ENCODE assay signal across 8 mouse cellular contexts in genomic region chr11:70669582-70670345, GRCm38 (mm10). TPM values are rescaled to one million over a fixed set of nuclear protein-coding genes. Genes with fewer than 3 reads are reported as not detected.
DNase-seq lines count a peak whose midpoint lies in the region; ATAC-seq and TF ChIP-seq lines count a peak whose summit lies in the region.

No protein-coding gene starts in this region.

- H3K9ac ChIP-seq in forebrain, embryonic 11.5 days (ENCODE audit: low read length): peak overlapping the region; percentile 81
- peak overlapping the region; percentile 52 for H3K9ac ChIP-seq in heart, postnatal 0 days (replicated peaks; ENCODE audit: low read depth, low read length)
- peak overlapping the region; percentile 64 for H3K9ac ChIP-seq in neural tube, embryonic 14.5 days (replicated peaks; ENCODE audit: low read depth, low read length)

- peak; percentile 84 for DNase-seq in brain, adult 2 months (ENCODE audit: low read depth, low spot score)
- DNase-seq in forebrain, embryonic 11.5 days (ENCODE audit: low spot score): peak; percentile 87
- DNase-seq in heart, postnatal 0 days (ENCODE audit: low spot score): peak; percentile 65
- peak; percentile 78 to 84 for DNase-seq in kidney, postnatal 25 days
- peak; percentile 67 for DNase-seq in lung, adult 2 months
- peak; percentile 91 for DNase-seq in thymus, postnatal 0 days (ENCODE audit: low spot score)

- peak overlapping the region; percentile 94 for H3K4me3 ChIP-seq in E14TG2a.4 (replicated peaks; ENCODE audit: low read length)
- peak overlapping the region; percentile 69 for H3K4me3 ChIP-seq in forebrain, embryonic 11.5 days (ENCODE audit: low read depth, low read length)
- H3K4me3 ChIP-seq in heart, postnatal 0 days (ENCODE audit: low read depth, low read length): peak overlapping the region; percentile 74
- H3K4me3 ChIP-seq in lung, adult 2 months (replicated peaks; ENCODE audit: extremely low read depth, low read depth, low read length): peak overlapping the region; percentile 74
- peak overlapping the region; percentile 64 for H3K4me3 ChIP-seq in neural tube, embryonic 14.5 days (ENCODE audit: low read depth, low read length)

- TF ChIP-seq POLR2A in lung, adult 2 months (IDR thresholded peaks at IDR 0.05; ENCODE audit: borderline replicate concordance, extremely low read depth, low read depth, low read length): peak; percentile 49; the same call in 1 of the 2 replicates

- H3K27ac ChIP-seq in forebrain, embryonic 11.5 days (ENCODE audit: low read depth, low read length): peak overlapping the region; percentile 93
- peak overlapping the region; percentile 97 for H3K27ac ChIP-seq in heart, postnatal 0 days (ENCODE audit: low read depth)
- H3K27ac ChIP-seq in neural tube, embryonic 14.5 days (ENCODE audit: low read depth, low read length): peak overlapping the region; percentile 93

- H3K4me1 ChIP-seq in E14TG2a.4 (replicated peaks; ENCODE audit: low read depth, low read length): peaks cover 65% of the 10 kb centered on the region
- H3K4me1 ChIP-seq in forebrain, embryonic 11.5 days (replicated peaks; ENCODE audit: control insufficient read depth, insufficient read depth, low read length): peaks cover 4% of the 10 kb centered on the region; the same call in 1 of the 2 replicates
- H3K4me1 ChIP-seq in heart, postnatal 0 days (ENCODE audit: control insufficient read depth, insufficient read depth): peaks cover 7% of the 10 kb centered on the region
- peaks cover 4% of the 10 kb centered on the region; the same call in 1 of the 2 replicates for H3K4me1 ChIP-seq in lung, adult 2 months (ENCODE audit: control insufficient read depth, insufficient read depth, low read length)
- H3K4me1 ChIP-seq in neural tube, embryonic 14.5 days (ENCODE audit: control insufficient read depth, insufficient read depth, low read length): peaks cover 14% of the 10 kb centered on the region

- peak overlapping the region; percentile 94 for H3K4me2 ChIP-seq in forebrain, embryonic 11.5 days (ENCODE audit: low read depth, low read length, severe bottlenecking)
- peak overlapping the region; percentile 91 for H3K4me2 ChIP-seq in heart, postnatal 0 days (ENCODE audit: low read depth, low read length)
- H3K4me2 ChIP-seq in neural tube, embryonic 14.5 days (ENCODE audit: low read depth, low read length): peak overlapping the region; percentile 61

- peaks cover 5% of the 10 kb centered on the region; the same call in 1 of the 2 replicates for H3K9me3 ChIP-seq in E14TG2a.4 (ENCODE audit: low read length)
- H3K9me3 ChIP-seq in forebrain, embryonic 11.5 days (ENCODE audit: control insufficient read depth, low read length): no peaks in the 10 kb centered on the region
- H3K9me3 ChIP-seq in heart, postnatal 0 days (replicated peaks; ENCODE audit: control insufficient read depth, low read length): no peaks in the 10 kb centered on the region
- H3K9me3 ChIP-seq in neural tube, embryonic 14.5 days (ENCODE audit: control insufficient read depth, low read length): no peaks in the 10 kb centered on the region

- under 1% methylated on average over 31 of the region's 31 CpGs for WGBS in forebrain, embryonic 11.5 days
- WGBS in heart, postnatal 0 days: under 1% methylated on average over 31 of the region's 31 CpGs
- under 1% methylated on average over 31 of the region's 31 CpGs for WGBS in lung, adult 2 months
- WGBS in neural tube, embryonic 14.5 days: under 1% methylated on average over 31 of the region's 31 CpGs

- TF ChIP-seq EP300 in heart, postnatal 0 days (IDR thresholded peaks at IDR 0.05; ENCODE audit: low read depth): no peak

- TF ChIP-seq CTCF in E14TG2a.4 (conservative IDR thresholded peaks at IDR 0.05; ENCODE audit: low read length): peak; percentile 64
- peak; percentile 45 for TF ChIP-seq CTCF in heart, postnatal 0 days (IDR thresholded peaks at IDR 0.05; ENCODE audit: low read depth)
- no peak for TF ChIP-seq CTCF in lung, adult 2 months (IDR thresholded peaks at IDR 0.05; ENCODE audit: insufficient read depth, low read length)

- no peaks in the 10 kb centered on the region for H3K27me3 ChIP-seq in E14TG2a.4 (ENCODE audit: insufficient read depth, low read length)
- no peaks in the 10 kb centered on the region for H3K27me3 ChIP-seq in forebrain, embryonic 11.5 days (ENCODE audit: control insufficient read depth, insufficient read depth, low read length)
- H3K27me3 ChIP-seq in heart, postnatal 0 days (ENCODE audit: control insufficient read depth, insufficient read depth, low read length): no peaks in the 10 kb centered on the region
- H3K27me3 ChIP-seq in neural tube, embryonic 14.5 days (ENCODE audit: control insufficient read depth, insufficient read depth, low read length): no peaks in the 10 kb centered on the region

- ATAC-seq in forebrain, embryonic 11.5 days (replicated peaks; ENCODE audit: low FRiP score): peak; percentile 42
- ATAC-seq in heart, postnatal 0 days (ENCODE audit: insufficient read depth, low read depth): peak; percentile 8
- ATAC-seq in neural tube, embryonic 14.5 days (ENCODE audit: low read depth): peak; percentile 39

- peaks cover 49% of the 10 kb centered on the region for H3K36me3 ChIP-seq in E14TG2a.4 (ENCODE audit: insufficient read depth, low read length)
- peaks cover 1% of the 10 kb centered on the region; the same call in 1 of the 2 replicates for H3K36me3 ChIP-seq in forebrain, embryonic 11.5 days (ENCODE audit: control insufficient read depth, insufficient read depth, low read length)
- H3K36me3 ChIP-seq in heart, postnatal 0 days (replicated peaks; ENCODE audit: control insufficient read depth, insufficient read depth, low read length): peaks cover 29% of the 10 kb centered on the region
- peaks cover 26% of the 10 kb centered on the region for H3K36me3 ChIP-seq in neural tube, embryonic 14.5 days (ENCODE audit: control insufficient read depth, insufficient read depth, low read length)

RNA-seq across cellular contexts. Expression of gene Spag7, which starts 0.5 kb away (rescaled TPM):
- 160 and 167 TPM in 2 replicates for polyA plus RNA-seq in forebrain, embryonic 11.5 days (2014; fragmentation: Nextera tagmentation; extraction: Ambion mirVana)
- 42.0 and 53.9 TPM in 2 replicates for total RNA-seq in heart, postnatal 0 days (2014; rRNA removed; ENCODE audit: low replicate concordance)
- 154 and 175 TPM in 2 replicates for polyA plus RNA-seq in heart, postnatal 0 days (2015; fragmentation: Nextera tagmentation; extraction: Ambion mirVana)
- polyA plus RNA-seq in lung, adult 2 months (2012; rRNA removed): 24.7 and 39.0 TPM in 2 replicates
- polyA plus RNA-seq in neural tube, embryonic 14.5 days (2014; fragmentation: Nextera tagmentation; extraction: Ambion mirVana): 136 and 151 TPM in 2 replicates
- 63.7 and 85.0 TPM in 2 replicates for polyA plus RNA-seq in thymus, postnatal 0 days (2015; fragmentation: Nextera tagmentation; extraction: Ambion mirVana)

RNA-seq across cellular contexts. Expression of gene Eno3, which starts 12.8 kb away (rescaled TPM):
- polyA plus RNA-seq in forebrain, embryonic 11.5 days (2014; fragmentation: Nextera tagmentation; extraction: Ambion mirVana): 16.6 and 17.4 TPM in 2 replicates
- 1,315 and 1,376 TPM in 2 replicates for total RNA-seq in heart, postnatal 0 days (2014; rRNA removed; ENCODE audit: low replicate concordance)
- polyA plus RNA-seq in heart, postnatal 0 days (2015; fragmentation: Nextera tagmentation; extraction: Ambion mirVana): 1,204 and 1,224 TPM in 2 replicates
- 19.6 and 97.3 TPM in 2 replicates for polyA plus RNA-seq in lung, adult 2 months (2012; rRNA removed)
- polyA plus RNA-seq in neural tube, embryonic 14.5 days (2014; fragmentation: Nextera tagmentation; extraction: Ambion mirVana): 8.3 and 10.1 TPM in 2 replicates
- 13.1 and 14.7 TPM in 2 replicates for polyA plus RNA-seq in thymus, postnatal 0 days (2015; fragmentation: Nextera tagmentation; extraction: Ambion mirVana)

RNA-seq across cellular contexts. Expression of gene Pfn1, which starts 15.3 kb away (rescaled TPM):
- polyA plus RNA-seq in forebrain, embryonic 11.5 days (2014; fragmentation: Nextera tagmentation; extraction: Ambion mirVana): 1,387 and 1,399 TPM in 2 replicates
- total RNA-seq in heart, postnatal 0 days (2014; rRNA removed; ENCODE audit: low replicate concordance): 924 and 959 TPM in 2 replicates
- polyA plus RNA-seq in heart, postnatal 0 days (2015; fragmentation: Nextera tagmentation; extraction: Ambion mirVana): 903 and 932 TPM in 2 replicates
- 933 and 1,129 TPM in 2 replicates for polyA plus RNA-seq in lung, adult 2 months (2012; rRNA removed)
- polyA plus RNA-seq in neural tube, embryonic 14.5 days (2014; fragmentation: Nextera tagmentation; extraction: Ambion mirVana): 578 and 686 TPM in 2 replicates
- 2,783 and 3,382 TPM in 2 replicates for polyA plus RNA-seq in thymus, postnatal 0 days (2015; fragmentation: Nextera tagmentation; extraction: Ambion mirVana)

RNA-seq across cellular contexts. Expression of gene Camta2, which starts 18.1 kb away (rescaled TPM):
- polyA plus RNA-seq in forebrain, embryonic 11.5 days (2014; fragmentation: Nextera tagmentation; extraction: Ambion mirVana): 10.8 and 11.4 TPM in 2 replicates
- total RNA-seq in heart, postnatal 0 days (2014; rRNA removed; ENCODE audit: low replicate concordance): 8.7 and 9.5 TPM in 2 replicates
- 10.5 and 10.7 TPM in 2 replicates for polyA plus RNA-seq in heart, postnatal 0 days (2015; fragmentation: Nextera tagmentation; extraction: Ambion mirVana)
- polyA plus RNA-seq in lung, adult 2 months (2012; rRNA removed): 33.1 and 35.7 TPM in 2 replicates
- 24.9 and 29.0 TPM in 2 replicates for polyA plus RNA-seq in neural tube, embryonic 14.5 days (2014; fragmentation: Nextera tagmentation; extraction: Ambion mirVana)
- 6.2 and 6.9 TPM in 2 replicates for polyA plus RNA-seq in thymus, postnatal 0 days (2015; fragmentation: Nextera tagmentation; extraction: Ambion mirVana)

RNA-seq across cellular contexts. Expression of gene Slc25a11, which starts 22.5 kb away (rescaled TPM):
- polyA plus RNA-seq in forebrain, embryonic 11.5 days (2014; fragmentation: Nextera tagmentation; extraction: Ambion mirVana): 129 and 137 TPM in 2 replicates
- total RNA-seq in heart, postnatal 0 days (2014; rRNA removed; ENCODE audit: low replicate concordance): 530 and 532 TPM in 2 replicates
- polyA plus RNA-seq in heart, postnatal 0 days (2015; fragmentation: Nextera tagmentation; extraction: Ambion mirVana): 446 and 451 TPM in 2 replicates
- polyA plus RNA-seq in lung, adult 2 months (2012; rRNA removed): 83.6 and 113 TPM in 2 replicates
- 156 and 172 TPM in 2 replicates for polyA plus RNA-seq in neural tube, embryonic 14.5 days (2014; fragmentation: Nextera tagmentation; extraction: Ambion mirVana)
- polyA plus RNA-seq in thymus, postnatal 0 days (2015; fragmentation: Nextera tagmentation; extraction: Ambion mirVana): 137 and 139 TPM in 2 replicates

Comparison
In these comparisons a context has a peak if more than half of its experiments do, and no peak if none do; other contexts are left out.
1. Peak in every context shown above with its lines: DNase-seq, ATAC-seq, H3K4me3 ChIP-seq and H3K27ac ChIP-seq.
2. RNA of gene Eno3, which starts 12.8 kb away (polyA plus RNA-seq): 1,204 to 1,224 TPM in heart, postnatal 0 days; 19.6 to 97.3 TPM in lung, adult 2 months, 16.6 to 17.4 TPM in forebrain, embryonic 11.5 days, 13.1 to 14.7 TPM in thymus, postnatal 0 days and 8.3 to 10.1 TPM in neural tube, embryonic 14.5 days; every median in the first group is over 10 times any median in the second.